Mouse (Mus musculus) lung, adult 18-20 months (tissue): ENCODE results near the gene Lgals9.

ENCODE experiments used
- DNase-seq, 2 experiments: peaks; one replicate each; pipeline ENCODE4 v3.0.0; 2022; ENCODE audit warnings: mixed read lengths in 2 of 2

The Lgals9 gene

GRCm38 (mm10) chr11:78973381-78974150, 11.2 kb downstream of the Lgals9 start:
- DNase-seq = peak; percentile 48 to 49

GRCm38 (mm10) chr11:78972811-78973351, 11.9 kb downstream of the Lgals9 start:
- no peak for DNase-seq

GRCm38 (mm10) chr11:78972328-78972727, 12.4 kb downstream of the Lgals9 start:
- DNase-seq = no peak

- no peak for DNase-seq
Observed at GRCm38 (mm10) chr11:78971746-78972145, 13.0 kb downstream of the Lgals9 start.

GRCm38 (mm10) chr11:78971096-78971495, 13.7 kb downstream of the Lgals9 start:
- DNase-seq = no peak

GRCm38 (mm10) chr11:78968121-78968520, 16.6 kb downstream of the Lgals9 start:
- no peak for DNase-seq

GRCm38 (mm10) chr11:78967371-78967770, 17.4 kb downstream of the Lgals9 start:
- DNase-seq = peak; percentile 38 to 59

GRCm38 (mm10) chr11:78961221-78961620, 23.5 kb downstream of the Lgals9 start:
- DNase-seq = no peak

- DNase-seq = no peak
Observed at GRCm38 (mm10) chr11:78959841-78960520, 24.8 kb downstream of the Lgals9 start.

- no peak for DNase-seq
Observed at GRCm38 (mm10) chr11:78959367-78959766, 25.4 kb downstream of the Lgals9 start.

- peak; percentile 66 to 67 for DNase-seq
Observed at GRCm38 (mm10) chr11:78956260-78956659, 28.5 kb downstream of the Lgals9 start.

- no peak for DNase-seq
Observed at GRCm38 (mm10) chr11:78952467-78952866, 32.3 kb downstream of the Lgals9 start.

GRCm38 (mm10) chr11:78950365-78950764, 34.4 kb downstream of the Lgals9 start:
- DNase-seq = peak; percentile 29 to 30

GRCm38 (mm10) chr11:78943083-78943482, 41.7 kb downstream of the Lgals9 start:
- no peak for DNase-seq

- no peak for DNase-seq
Observed at GRCm38 (mm10) chr11:78935178-78935577, 49.6 kb downstream of the Lgals9 start.

GRCm38 (mm10) chr11:78934727-78935126, 50.0 kb downstream of the Lgals9 start:
- no peak for DNase-seq

GRCm38 (mm10) chr11:78934307-78934706, 50.4 kb downstream of the Lgals9 start:
- no peak for DNase-seq

- DNase-seq = peak; percentile 62 to 68
Observed at GRCm38 (mm10) chr11:78929345-78929744, 55.4 kb downstream of the Lgals9 start.

GRCm38 (mm10) chr11:78924916-78925315, 59.8 kb downstream of the Lgals9 start:
- DNase-seq = peak in 1 of 2 experiments; percentile 7

- DNase-seq = no peak
Observed at GRCm38 (mm10) chr11:78924111-78924510, 60.6 kb downstream of the Lgals9 start.

GRCm38 (mm10) chr11:78922678-78923407, 61.9 kb downstream of the Lgals9 start:
- DNase-seq = peak; percentile 16 to 24

GRCm38 (mm10) chr11:78920411-78920939, 64.3 kb downstream of the Lgals9 start, which contains the start of gene Nos2:
Gene Nos2, plus strand, starts transcription at chr11:78920787.
- no peak for DNase-seq

- no peak for DNase-seq
Observed at GRCm38 (mm10) chr11:78919745-78920144, 65.0 kb downstream of the Lgals9 start.
